Comparison of ENCODE assay signal across 14 mouse cellular contexts in genomic region chr4:155252253-155252652, GRCm38 (mm10). TPM values are rescaled to one million over a fixed set of nuclear protein-coding genes. Genes with fewer than 3 reads are reported as not detected.
DNase-seq lines count a peak whose midpoint lies in the region; ATAC-seq lines count a peak whose summit lies in the region.
"Had no signal": no experiment of that assay in that cellular context is flagged by ENCODE, and none has a peak within 500 bp of the region (broad histone marks: within the 10 kb centered on the region; RNA-seq: fewer than 3 reads in every experiment).

No protein-coding gene starts in this region.

- peaks cover 17% of the 10 kb centered on the region for H3K36me3 ChIP-seq in embryonic facial prominence, embryonic 12.5 days
- peaks cover 46% of the 10 kb centered on the region for H3K36me3 ChIP-seq in embryonic facial prominence, embryonic 10.5 days (replicated peaks)
- peaks cover 4% of the 10 kb centered on the region; the same call in 1 of the 2 replicates for H3K36me3 ChIP-seq in lung, embryonic 16.5 days (ENCODE audit: control insufficient read depth, insufficient read depth, low read length)
- peaks cover 29% of the 10 kb centered on the region for H3K36me3 ChIP-seq in forebrain, embryonic 12.5 days (replicated peaks)
- peaks cover 28% of the 10 kb centered on the region for H3K36me3 ChIP-seq in neural tube, embryonic 13.5 days

- H3K4me3 ChIP-seq in embryonic facial prominence, embryonic 12.5 days = no peak overlapping the region
- no peak overlapping the region; the same call in 1 of the 2 replicates for H3K4me3 ChIP-seq in embryonic facial prominence, embryonic 10.5 days
- no peak overlapping the region for H3K4me3 ChIP-seq in lung, embryonic 16.5 days (ENCODE audit: low read length)
- H3K4me3 ChIP-seq in forebrain, embryonic 12.5 days (replicated peaks) = no peak overlapping the region
- H3K4me3 ChIP-seq in neural tube, embryonic 13.5 days = no peak overlapping the region

- no peaks in the 10 kb centered on the region for H3K27me3 ChIP-seq in embryonic facial prominence, embryonic 12.5 days
- H3K27me3 ChIP-seq in embryonic facial prominence, embryonic 10.5 days (replicated peaks; ENCODE audit: low read depth, poor library complexity, severe bottlenecking) = no peaks in the 10 kb centered on the region
- H3K27me3 ChIP-seq in lung, embryonic 16.5 days (ENCODE audit: control insufficient read depth, insufficient read depth, low read depth, low read length) = no peaks in the 10 kb centered on the region
- no peaks in the 10 kb centered on the region for H3K27me3 ChIP-seq in forebrain, embryonic 12.5 days
- no peaks in the 10 kb centered on the region for H3K27me3 ChIP-seq in neural tube, embryonic 13.5 days

- H3K4me1 ChIP-seq in embryonic facial prominence, embryonic 12.5 days = peaks cover 23% of the 10 kb centered on the region
- H3K4me1 ChIP-seq in embryonic facial prominence, embryonic 10.5 days = peaks cover 35% of the 10 kb centered on the region
- H3K4me1 ChIP-seq in lung, embryonic 16.5 days (replicated peaks; ENCODE audit: control insufficient read depth, insufficient read depth, low read length) = peaks cover 13% of the 10 kb centered on the region
- peaks cover 30% of the 10 kb centered on the region for H3K4me1 ChIP-seq in forebrain, embryonic 12.5 days
- H3K4me1 ChIP-seq in neural tube, embryonic 13.5 days (replicated peaks) = peaks cover 39% of the 10 kb centered on the region

- ATAC-seq in embryonic facial prominence, embryonic 12.5 days (ENCODE audit: insufficient number of reproducible peaks, insufficient read depth, low FRiP score, low TSS enrichment) = no peak
- no peak for ATAC-seq in lung, embryonic 16.5 days (ENCODE audit: low read depth)
- ATAC-seq in forebrain, embryonic 12.5 days (ENCODE audit: low FRiP score) = no peak
- no peak for ATAC-seq in neural tube, embryonic 13.5 days (ENCODE audit: low read depth)

- DNase-seq in embryonic facial prominence, embryonic 10.5 days (ENCODE audit: low spot score) = no peak
- DNase-seq in lung, postnatal 4 days = no peak
- no peak for DNase-seq in liver
- DNase-seq in right cerebral cortex, postnatal 14 days = no peak
- DNase-seq: cerebellum, postnatal 14 days; gastrocnemius, postnatal 36 days; left cerebral cortex, postnatal 4 days; lung, embryonic 14.5 days had no signal

- no peak overlapping the region for H3K9ac ChIP-seq in embryonic facial prominence, embryonic 12.5 days
- H3K9ac ChIP-seq in lung, embryonic 16.5 days (ENCODE audit: low read length) = peak overlapping the region; percentile 14; the same call in 1 of the 2 replicates
- peak overlapping the region; percentile 36; the same call in 1 of the 2 replicates for H3K9ac ChIP-seq in forebrain, embryonic 12.5 days
- H3K9ac ChIP-seq in neural tube, embryonic 13.5 days = peak overlapping the region; percentile 55

- no peaks in the 10 kb centered on the region for H3K9me3 ChIP-seq in embryonic facial prominence, embryonic 12.5 days
- H3K9me3 ChIP-seq in embryonic facial prominence, embryonic 10.5 days = 0 out of 2 replicates have a peak, but pooled peaks cover 2% of the 10 kb centered on the region
- H3K9me3 ChIP-seq in lung, embryonic 16.5 days (ENCODE audit: control insufficient read depth, low read length) = no peaks in the 10 kb centered on the region
- H3K9me3 ChIP-seq in forebrain, embryonic 12.5 days = no peaks in the 10 kb centered on the region
- no peaks in the 10 kb centered on the region for H3K9me3 ChIP-seq in neural tube, embryonic 13.5 days

- H3K4me2 ChIP-seq in embryonic facial prominence, embryonic 12.5 days (replicated peaks) = peak overlapping the region; percentile 81; the same call in 1 of the 2 replicates
- H3K4me2 ChIP-seq in lung, embryonic 16.5 days (ENCODE audit: low read depth, low read length) = no peak overlapping the region
- H3K4me2 ChIP-seq in forebrain, embryonic 12.5 days = peak overlapping the region; percentile 15; the same call in 1 of the 2 replicates
- peak overlapping the region; percentile 97; the same call in 1 of the 2 replicates for H3K4me2 ChIP-seq in neural tube, embryonic 13.5 days
- H3K4me2 ChIP-seq: heart, embryonic 11.5 days had no signal

- no peak overlapping the region for H3K27ac ChIP-seq in embryonic facial prominence, embryonic 12.5 days
- no peak overlapping the region for H3K27ac ChIP-seq in embryonic facial prominence, embryonic 10.5 days (replicated peaks)
- H3K27ac ChIP-seq in lung, embryonic 16.5 days (ENCODE audit: low read length) = no peak overlapping the region
- no peak overlapping the region for H3K27ac ChIP-seq in forebrain, embryonic 12.5 days
- 0 out of 2 replicates have a peak overlapping the region, but pooled peaks have one; percentile 3 for H3K27ac ChIP-seq in neural tube, embryonic 13.5 days (replicated peaks)
- H3K27ac ChIP-seq: kidney, postnatal 0 days had no signal

- WGBS in embryonic facial prominence, embryonic 12.5 days = 88% methylated on average over 6 of the region's 6 CpGs
- WGBS in embryonic facial prominence, embryonic 10.5 days = 93% methylated on average over 6 of the region's 6 CpGs
- 78% methylated on average over 6 of the region's 6 CpGs for WGBS in lung, embryonic 16.5 days
- 84% methylated on average over 6 of the region's 6 CpGs for WGBS in forebrain, embryonic 12.5 days
- WGBS in neural tube, embryonic 13.5 days = 85% methylated on average over 6 of the region's 6 CpGs

RNA-seq across cellular contexts. Expression of gene Faap20, which starts 2.7 kb away (rescaled TPM):
- polyA plus RNA-seq in embryonic facial prominence, embryonic 12.5 days (2016; fragmentation: Nextera tagmentation; extraction: Ambion mirVana) = 85.1 and 87.4 TPM in 2 replicates
- polyA plus RNA-seq in embryonic facial prominence, embryonic 10.5 days (2016; fragmentation: Nextera tagmentation; extraction: Ambion mirVana) = 99.6 and 100 TPM in 2 replicates
- polyA plus RNA-seq in lung, embryonic 16.5 days (2015; fragmentation: Nextera tagmentation; extraction: Ambion mirVana) = 78.6 and 79.6 TPM in 2 replicates
- 96.4 and 96.9 TPM in 2 replicates for polyA plus RNA-seq in forebrain, embryonic 12.5 days (2016; fragmentation: Nextera tagmentation; extraction: Ambion mirVana)
- 76.3 and 84.2 TPM in 2 replicates for polyA plus RNA-seq in neural tube, embryonic 13.5 days (2015; fragmentation: Nextera tagmentation; extraction: Ambion mirVana)

RNA-seq across cellular contexts. Expression of gene Ski, which starts 29.9 kb away (rescaled TPM):
- 16.8 and 17.7 TPM in 2 replicates for polyA plus RNA-seq in embryonic facial prominence, embryonic 12.5 days (2016; fragmentation: Nextera tagmentation; extraction: Ambion mirVana)
- 8.5 and 10.7 TPM in 2 replicates for polyA plus RNA-seq in embryonic facial prominence, embryonic 10.5 days (2016; fragmentation: Nextera tagmentation; extraction: Ambion mirVana)
- 15.8 and 16.7 TPM in 2 replicates for polyA plus RNA-seq in lung, embryonic 16.5 days (2015; fragmentation: Nextera tagmentation; extraction: Ambion mirVana)
- 12.3 and 14.2 TPM in 2 replicates for polyA plus RNA-seq in forebrain, embryonic 12.5 days (2016; fragmentation: Nextera tagmentation; extraction: Ambion mirVana)
- polyA plus RNA-seq in neural tube, embryonic 13.5 days (2015; fragmentation: Nextera tagmentation; extraction: Ambion mirVana) = 11.3 and 12.2 TPM in 2 replicates
